Comparison of ENCODE assay signal across 11 mouse cellular contexts in the genomic region with DNA sequence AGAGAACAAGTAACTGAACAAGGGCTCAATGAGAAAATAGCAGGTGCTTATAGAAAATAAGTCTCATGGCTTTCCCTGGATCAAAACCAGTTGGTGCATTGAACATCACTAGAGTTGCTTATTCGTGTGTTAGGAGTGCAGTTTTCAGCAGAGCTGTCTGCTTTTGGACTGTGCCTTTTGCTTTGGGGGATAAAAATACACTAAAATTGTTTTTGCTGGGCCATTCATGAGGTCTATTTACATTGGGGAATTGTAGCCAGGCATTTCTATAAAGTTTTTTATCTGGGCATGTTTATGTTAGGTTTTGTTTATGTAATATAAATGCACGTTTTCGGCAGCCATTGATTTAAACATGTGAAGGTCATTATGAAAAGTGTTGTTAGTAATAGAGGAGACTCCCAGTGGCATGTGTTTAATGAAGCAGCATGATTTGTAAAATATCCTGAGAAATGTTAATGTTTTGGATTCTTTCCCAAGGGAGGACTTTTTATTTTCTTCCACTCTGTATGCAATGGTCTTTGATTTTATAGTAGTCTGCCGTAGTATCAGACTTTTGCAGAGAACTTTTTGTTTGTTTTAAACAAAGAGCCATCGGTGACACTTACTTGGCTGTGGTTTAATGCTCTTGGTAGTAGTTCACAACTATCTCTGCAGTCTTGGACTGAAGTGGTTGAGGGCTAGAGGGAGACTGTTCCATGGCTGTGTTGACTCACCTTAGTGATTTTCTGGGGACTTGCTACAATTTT.
A peak's percentile ranks its signal among the peaks of the same experiment; 100 is the strongest.
DNase-seq lines count a peak whose midpoint lies in the region; ATAC-seq and TF ChIP-seq lines count a peak whose summit lies in the region.
"Had no signal": no experiment of that assay in that cellular context is flagged by ENCODE, and none has a peak within 500 bp of the region (broad histone marks: within the 10 kb centered on the region; RNA-seq: fewer than 3 reads in every experiment).

No protein-coding gene starts in this region.

- no peak for ATAC-seq in heart, embryonic 13.5 days (ENCODE audit: extremely low read depth, insufficient number of reproducible peaks, low FRiP score, low TSS enrichment)
- ATAC-seq in heart, embryonic 11.5 days (replicated peaks; ENCODE audit: insufficient number of reproducible peaks, low FRiP score, low TSS enrichment), result no peak
- no peak for ATAC-seq in liver, embryonic 12.5 days
- ATAC-seq in embryonic facial prominence, embryonic 12.5 days (ENCODE audit: insufficient number of reproducible peaks, insufficient read depth, low FRiP score, low TSS enrichment), result no peak
- ATAC-seq in limb, embryonic 15.5 days (ENCODE audit: insufficient number of reproducible peaks, low FRiP score, low TSS enrichment, low read depth), result no peak

- H3K4me3 ChIP-seq in heart, embryonic 13.5 days, result no peak overlapping the region
- H3K4me3 ChIP-seq in heart, embryonic 11.5 days (ENCODE audit: low read depth, low read length), result no peak overlapping the region
- no peak overlapping the region for H3K4me3 ChIP-seq in liver, adult 2 months (ENCODE audit: insufficient read depth, low read depth, low read length)
- no peak overlapping the region for H3K4me3 ChIP-seq in liver, embryonic 12.5 days
- no peak overlapping the region for H3K4me3 ChIP-seq in embryonic facial prominence, embryonic 12.5 days
- H3K4me3 ChIP-seq in limb, embryonic 15.5 days, result no peak overlapping the region

- 65% methylated on average over 5 of the region's 5 CpGs for WGBS in heart, embryonic 13.5 days
- 79% methylated on average over 5 of the region's 5 CpGs for WGBS in heart, embryonic 11.5 days (ENCODE audit: insufficient replicate concordance)
- 54% methylated on average over 5 of the region's 5 CpGs for WGBS in liver, adult 2 months
- WGBS in liver, embryonic 12.5 days (ENCODE audit: insufficient replicate concordance), result 61% methylated on average over 5 of the region's 5 CpGs
- 52% methylated on average over 5 of the region's 5 CpGs for WGBS in embryonic facial prominence, embryonic 12.5 days
- WGBS in limb, embryonic 15.5 days, result 35% methylated on average over 5 of the region's 5 CpGs

- H3K36me3 ChIP-seq in heart, embryonic 13.5 days, result no peaks in the 10 kb centered on the region
- no peaks in the 10 kb centered on the region; the same call in 1 of the 2 replicates for H3K36me3 ChIP-seq in heart, embryonic 11.5 days (ENCODE audit: control insufficient read depth, insufficient read depth, low read length)
- no peaks in the 10 kb centered on the region for H3K36me3 ChIP-seq in liver, adult 2 months (ENCODE audit: control insufficient read depth, insufficient read depth, low read length)
- H3K36me3 ChIP-seq in liver, embryonic 12.5 days, result no peaks in the 10 kb centered on the region
- no peaks in the 10 kb centered on the region for H3K36me3 ChIP-seq in embryonic facial prominence, embryonic 12.5 days
- H3K36me3 ChIP-seq in limb, embryonic 15.5 days, result no peaks in the 10 kb centered on the region

- no peaks in the 10 kb centered on the region for H3K9me3 ChIP-seq in heart, embryonic 13.5 days
- H3K9me3 ChIP-seq in heart, embryonic 11.5 days (replicated peaks; ENCODE audit: control insufficient read depth, low read length), result no peaks in the 10 kb centered on the region
- H3K9me3 ChIP-seq in liver, embryonic 12.5 days (replicated peaks), result no peaks in the 10 kb centered on the region
- H3K9me3 ChIP-seq in embryonic facial prominence, embryonic 12.5 days, result no peaks in the 10 kb centered on the region
- H3K9me3 ChIP-seq in limb, embryonic 15.5 days, result no peaks in the 10 kb centered on the region

- H3K4me2 ChIP-seq in heart, embryonic 13.5 days, result no peak overlapping the region
- no peak overlapping the region for H3K4me2 ChIP-seq in heart, embryonic 11.5 days
- no peak overlapping the region for H3K4me2 ChIP-seq in liver, embryonic 12.5 days
- no peak overlapping the region for H3K4me2 ChIP-seq in embryonic facial prominence, embryonic 12.5 days (replicated peaks)
- no peak overlapping the region for H3K4me2 ChIP-seq in limb, embryonic 15.5 days
- H3K4me2 ChIP-seq: hindbrain, embryonic 14.5 days had no signal

- no peaks in the 10 kb centered on the region for H3K27me3 ChIP-seq in heart, embryonic 13.5 days (replicated peaks)
- no peaks in the 10 kb centered on the region for H3K27me3 ChIP-seq in heart, embryonic 11.5 days (ENCODE audit: control insufficient read depth, insufficient read depth, low read length)
- H3K27me3 ChIP-seq in liver, adult 2 months (ENCODE audit: control insufficient read depth, insufficient read depth, low read length), result no peaks in the 10 kb centered on the region
- H3K27me3 ChIP-seq in liver, embryonic 12.5 days (replicated peaks), result no peaks in the 10 kb centered on the region
- no peaks in the 10 kb centered on the region for H3K27me3 ChIP-seq in embryonic facial prominence, embryonic 12.5 days
- no peaks in the 10 kb centered on the region for H3K27me3 ChIP-seq in limb, embryonic 15.5 days

- no peak for TF ChIP-seq CTCF in liver, adult 2 months (IDR thresholded peaks at IDR 0.05; ENCODE audit: low read depth, low read length)

- TF ChIP-seq POLR2A in liver, adult 2 months (IDR thresholded peaks at IDR 0.05; ENCODE audit: extremely low read depth, insufficient read depth, low read length), result no peak

- no peak for DNase-seq in liver, adult 2 months (ENCODE audit: extremely low read depth, low read depth, low spot score)
- DNase-seq in adipocyte (ENCODE audit: low spot score), result no peak
- no peak for DNase-seq in gastrocnemius, postnatal 4 days (ENCODE audit: low spot score in 2 of 2)
- DNase-seq: adrenal gland, adult 2 months; right cerebral cortex, adult 18-20 months had no signal

- peak overlapping the region; percentile 72 for H3K27ac ChIP-seq in heart, embryonic 13.5 days (replicated peaks)
- H3K27ac ChIP-seq in heart, embryonic 11.5 days (ENCODE audit: low read depth, low read length), result no peak overlapping the region
- peak overlapping the region; percentile 47; the same call in 1 of the 2 replicates for H3K27ac ChIP-seq in liver, adult 2 months (replicated peaks; ENCODE audit: insufficient read depth, low read depth, low read length)
- H3K27ac ChIP-seq in liver, embryonic 12.5 days, result no peak overlapping the region
- peak overlapping the region; percentile 93 for H3K27ac ChIP-seq in embryonic facial prominence, embryonic 12.5 days
- H3K27ac ChIP-seq in limb, embryonic 15.5 days, result peak overlapping the region; percentile 88

- no peaks in the 10 kb centered on the region; the same call in 1 of the 2 replicates for H3K79me2 ChIP-seq in liver, adult 2 months (ENCODE audit: control insufficient read depth, insufficient read depth, low read length)

- H3K9ac ChIP-seq in heart, embryonic 13.5 days, result no peak overlapping the region
- H3K9ac ChIP-seq in heart, embryonic 11.5 days (ENCODE audit: low read depth, low read length), result no peak overlapping the region
- H3K9ac ChIP-seq in liver, adult 2 months (ENCODE audit: low read depth, low read length), result no peak overlapping the region
- H3K9ac ChIP-seq in liver, embryonic 12.5 days, result no peak overlapping the region
- no peak overlapping the region for H3K9ac ChIP-seq in embryonic facial prominence, embryonic 12.5 days
- H3K9ac ChIP-seq in limb, embryonic 15.5 days, result no peak overlapping the region
- H3K9ac ChIP-seq: hindbrain, embryonic 14.5 days had no signal

- peaks cover 45% of the 10 kb centered on the region for H3K4me1 ChIP-seq in heart, embryonic 13.5 days
- H3K4me1 ChIP-seq in heart, embryonic 11.5 days (ENCODE audit: control insufficient read depth, insufficient read depth, low read length), result 0 out of 2 replicates have a peak, but pooled peaks cover 8% of the 10 kb centered on the region
- H3K4me1 ChIP-seq in liver, adult 2 months (ENCODE audit: control insufficient read depth, insufficient read depth, low read length), result peaks cover 13% of the 10 kb centered on the region
- H3K4me1 ChIP-seq in liver, embryonic 12.5 days, result peaks cover 30% of the 10 kb centered on the region
- peaks cover 40% of the 10 kb centered on the region for H3K4me1 ChIP-seq in embryonic facial prominence, embryonic 12.5 days
- H3K4me1 ChIP-seq in limb, embryonic 15.5 days, result peaks cover 44% of the 10 kb centered on the region

Comparison
In these comparisons a context has a peak if more than half of its experiments do, and no peak if none do; other contexts are left out.
1. H3K27ac ChIP-seq: peak in heart, embryonic 13.5 days (single experiment), liver, adult 2 months (single experiment), embryonic facial prominence, embryonic 12.5 days (single experiment) and limb, embryonic 15.5 days (single experiment); none in heart, embryonic 11.5 days (single experiment) and liver, embryonic 12.5 days (single experiment).